Mouse (Mus musculus) right cerebral cortex, postnatal 36 days (tissue): ENCODE measurements at regions not wholly inside any gene's neighbourhood (a gene's known extent, or its start where the extent isn't known, plus 50 kb on each side); places are given as distances from the start of the nearest gene placed in this dataset.
A peak's percentile ranks its signal among the peaks of the same experiment; 100 is the strongest.

ENCODE experiments used
- DNase-seq, 2 experiments: peaks; one replicate each; pipeline ENCODE4 v3.0.0; 2022; ENCODE audit warnings: low spot score in 2 of 2, mixed read lengths in 1 of 2

DNA sequence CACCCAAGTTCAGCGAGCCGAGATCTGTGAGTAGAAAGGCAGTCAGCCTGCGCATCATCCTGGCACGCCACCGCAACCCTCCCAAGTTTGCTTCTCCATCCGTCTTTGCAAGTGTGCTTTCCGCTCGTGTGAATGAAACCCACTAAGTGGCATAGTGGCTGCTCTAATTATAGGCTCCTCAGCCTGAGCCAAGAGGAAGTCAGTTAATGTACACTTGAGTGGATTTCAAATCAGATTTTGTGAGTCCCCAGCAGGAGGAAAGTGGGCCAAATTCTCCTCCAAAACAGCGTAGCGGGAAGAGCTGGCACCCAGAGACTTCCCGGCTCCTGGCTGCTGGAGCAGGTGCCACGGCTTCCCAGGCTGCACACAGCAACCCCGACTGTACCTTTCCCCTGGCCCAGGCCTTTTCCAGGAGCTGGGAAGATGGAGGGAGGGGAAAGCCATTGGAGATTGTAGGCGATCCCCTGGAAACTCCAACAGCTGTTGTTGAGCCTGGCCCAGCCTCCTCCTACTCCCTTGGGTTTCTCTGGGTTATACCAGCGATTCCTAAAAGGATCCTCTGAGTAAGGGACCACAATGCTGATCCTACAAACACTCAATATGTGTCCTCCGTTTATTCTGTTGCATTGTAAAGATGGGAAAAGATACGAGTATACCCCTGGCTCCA is 158.3 kb downstream of the Cryba4 start:
- peak; percentile 60 to 81 for DNase-seq

DNA sequence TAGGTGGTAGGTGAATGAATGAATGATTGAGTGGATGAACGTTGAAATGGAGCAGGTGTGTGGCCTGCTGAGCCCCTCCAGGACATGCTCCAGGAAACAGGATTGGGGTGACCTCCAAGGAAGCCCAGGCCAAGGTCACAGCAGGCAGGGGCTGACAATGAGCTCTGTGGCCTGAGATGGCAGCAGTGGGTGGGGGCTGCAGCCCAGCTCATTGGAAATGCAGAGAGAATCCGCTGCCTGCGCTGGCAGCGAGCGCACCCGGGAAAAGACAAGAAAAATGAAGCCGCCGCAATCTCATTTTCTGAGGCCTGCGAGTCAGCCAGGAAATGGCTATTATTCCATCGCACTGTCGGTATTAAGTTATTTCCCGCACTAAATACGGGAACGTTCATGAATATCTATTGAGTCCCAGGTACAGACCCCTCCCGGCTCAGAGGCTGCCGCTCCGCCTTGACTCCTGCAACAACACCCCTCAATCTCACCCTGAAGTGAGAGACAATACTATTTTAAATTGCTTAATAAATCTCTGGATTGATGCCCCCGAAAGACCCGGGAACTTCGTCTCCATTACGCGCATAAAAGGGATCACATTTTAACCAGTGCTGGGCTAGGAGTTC is 153.7 kb downstream of the Cryba4 start:
- no peak for DNase-seq

DNA sequence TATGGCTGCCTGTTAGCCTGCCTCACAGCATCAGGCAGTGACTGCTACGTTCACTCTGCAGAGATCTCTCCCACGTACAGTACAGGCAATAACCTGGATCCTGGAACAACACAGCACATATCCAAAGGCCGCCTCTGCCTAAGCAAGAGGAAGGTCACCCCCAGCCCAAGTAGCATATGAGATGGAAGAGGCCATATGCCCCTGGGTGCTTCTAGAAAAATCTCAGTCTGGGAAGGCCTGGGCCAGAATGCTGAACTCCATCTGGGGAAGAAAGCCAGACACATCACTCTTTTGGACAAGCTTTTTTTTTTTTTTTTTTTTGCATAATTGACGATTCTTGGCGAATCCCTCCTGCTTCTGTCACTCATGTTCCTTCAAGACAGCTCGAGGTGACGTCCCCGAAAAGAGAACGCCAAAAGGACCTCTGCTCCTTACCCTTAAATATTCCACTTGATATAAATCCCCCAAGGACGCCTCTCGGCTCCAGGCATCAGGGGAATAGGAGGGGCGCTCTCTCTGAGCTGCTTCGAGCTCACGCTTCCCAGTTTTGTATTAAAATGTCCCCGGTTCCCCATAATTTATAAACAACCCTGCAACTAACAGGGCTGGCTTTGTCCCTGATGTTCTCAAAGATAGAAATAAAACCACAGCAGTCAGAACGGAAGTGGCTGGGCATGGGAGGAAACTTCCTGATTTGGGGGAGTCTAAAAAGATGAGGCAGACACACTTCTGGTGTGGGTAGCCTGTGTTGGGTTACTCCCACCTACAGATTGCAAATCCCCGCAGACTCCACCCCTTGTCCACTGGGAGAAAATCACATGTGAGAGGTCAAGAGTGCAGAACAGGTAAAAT is 150.4 kb downstream of the Cryba4 start:
- DNase-seq, result no peak

DNA sequence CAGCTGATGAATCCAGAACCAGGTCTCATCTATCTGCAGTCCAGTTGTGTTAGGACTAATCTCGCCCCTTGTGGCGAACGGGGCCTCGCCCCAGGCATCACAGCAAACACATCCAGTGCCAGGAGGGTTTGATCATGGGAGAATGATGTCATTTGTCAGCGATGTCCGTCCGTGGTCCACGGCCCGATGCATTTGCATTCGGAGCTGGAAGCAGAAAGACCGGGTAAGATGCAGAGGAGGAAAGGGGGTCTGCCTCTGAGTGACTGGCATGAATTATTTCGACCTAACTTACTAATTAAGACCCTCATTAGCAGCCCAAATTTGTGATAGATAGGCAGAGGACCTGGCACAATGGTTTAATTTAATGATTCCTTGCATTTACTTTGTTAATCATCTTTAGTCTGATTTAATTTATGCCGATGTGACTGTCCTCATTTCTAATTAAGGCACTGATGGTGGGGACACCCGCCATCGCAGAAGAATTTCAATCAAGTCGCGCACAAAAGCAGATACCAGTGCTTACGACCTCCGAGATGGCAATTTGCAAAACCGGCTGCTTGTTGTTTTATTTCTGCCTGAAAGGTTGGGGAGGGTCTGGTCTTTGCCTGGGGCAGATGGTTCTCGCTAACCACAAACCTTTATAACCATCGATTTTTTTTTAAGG is 141.9 kb downstream of the Cryba4 start:
- DNase-seq, result peak; percentile 9 to 15

DNA sequence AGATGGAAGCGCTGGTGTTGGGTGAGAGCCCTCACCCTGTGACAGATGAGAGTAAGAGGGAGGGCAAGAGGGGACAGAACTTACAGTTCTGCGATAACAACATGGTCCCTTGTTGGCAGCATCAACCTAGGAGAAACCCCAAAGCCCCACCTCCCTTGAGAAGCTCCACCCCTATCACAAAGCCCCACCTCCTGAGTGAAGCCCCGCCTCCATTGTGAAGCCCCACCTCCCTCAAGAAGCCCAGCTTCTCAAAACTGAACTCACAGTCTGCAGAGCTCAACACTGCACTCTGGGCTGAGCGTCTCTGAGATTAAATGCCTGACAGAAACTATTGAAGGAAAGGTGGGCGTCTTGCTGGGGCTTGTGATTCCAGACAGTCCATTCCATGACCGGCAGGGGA is 131.6 kb downstream of the Cryba4 start:
- no peak for DNase-seq

DNA sequence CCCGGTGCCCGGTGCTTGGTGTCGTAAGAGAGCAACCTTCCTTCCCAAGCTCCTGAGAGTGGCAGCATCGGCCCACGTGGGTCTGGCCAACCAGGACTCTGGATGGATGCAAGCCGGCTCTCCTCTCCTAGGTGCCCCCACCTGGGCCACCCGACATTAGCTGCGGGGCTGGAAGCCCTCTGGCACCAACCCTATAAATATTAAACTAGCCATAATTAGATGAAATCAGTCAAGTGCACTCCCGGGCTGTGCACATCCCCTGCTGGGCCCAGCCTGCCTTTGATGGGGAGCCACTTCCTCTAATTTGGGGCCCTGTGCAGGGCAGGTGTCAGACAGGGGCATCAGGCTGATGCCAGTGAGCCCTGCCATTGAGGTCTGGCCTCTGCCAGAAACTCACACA is 130.8 kb downstream of the Cryba4 start:
- no peak for DNase-seq

DNA sequence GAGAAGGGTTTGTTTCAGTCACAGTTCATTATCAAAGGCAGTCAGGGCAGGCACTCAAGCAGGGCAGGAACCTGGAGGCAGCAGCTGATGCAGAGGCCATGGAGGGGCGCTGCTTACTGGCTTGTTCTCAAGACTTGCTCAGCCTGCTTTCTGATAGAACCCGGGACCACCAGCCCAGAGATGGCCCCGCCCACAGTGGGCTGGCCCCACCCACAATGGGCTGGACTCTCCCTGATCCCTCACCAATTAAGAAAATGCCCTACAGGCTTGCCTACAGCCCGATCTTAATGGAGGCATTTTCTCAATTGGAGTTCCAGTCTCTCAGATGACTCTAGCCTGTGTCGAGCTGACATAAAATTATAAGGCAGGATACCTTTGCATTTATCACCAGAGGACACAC is 129.7 kb downstream of the Cryba4 start:
- DNase-seq, result no peak

DNA sequence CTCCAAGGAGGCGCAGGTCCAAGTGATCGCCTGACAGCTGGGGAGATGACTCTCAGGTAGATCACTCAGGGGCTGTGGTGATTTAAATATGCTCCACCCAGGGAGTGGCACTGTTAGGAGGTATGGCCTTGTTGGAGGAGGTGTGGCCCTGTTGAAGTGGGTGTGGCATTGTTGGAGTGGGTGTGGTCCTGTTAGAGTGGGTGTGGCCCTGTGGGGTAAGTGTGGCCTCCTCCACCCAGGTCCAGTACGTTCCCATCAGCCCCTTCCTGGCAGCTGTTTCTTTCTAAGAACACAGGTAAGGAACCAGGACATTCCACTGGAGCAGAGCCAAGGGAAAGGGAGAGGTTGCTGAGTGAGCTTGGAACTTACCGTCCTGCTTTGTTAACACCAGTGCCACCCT is 125.1 kb downstream of the Cryba4 start:
- no peak for DNase-seq

DNA sequence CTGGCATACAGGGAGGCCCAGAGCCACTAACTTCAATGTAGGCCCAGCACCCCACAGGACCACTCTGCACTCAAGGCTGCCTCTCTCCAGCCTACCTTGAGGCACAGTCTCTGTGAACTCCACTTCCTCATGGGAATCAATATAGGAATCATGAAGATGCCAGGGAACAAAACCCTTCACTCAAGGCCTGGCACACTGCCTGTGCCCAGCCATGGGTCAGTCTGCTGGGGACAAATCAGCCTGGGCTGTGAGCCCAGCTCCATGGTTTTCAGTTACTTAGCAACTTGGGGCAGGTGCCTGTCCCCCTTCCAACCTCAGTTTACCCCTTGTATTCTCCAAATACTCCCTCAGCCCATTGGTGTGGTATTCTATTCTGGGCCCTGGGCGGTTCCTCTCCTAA is 119.6 kb downstream of the Cryba4 start:
- DNase-seq, result no peak

DNA sequence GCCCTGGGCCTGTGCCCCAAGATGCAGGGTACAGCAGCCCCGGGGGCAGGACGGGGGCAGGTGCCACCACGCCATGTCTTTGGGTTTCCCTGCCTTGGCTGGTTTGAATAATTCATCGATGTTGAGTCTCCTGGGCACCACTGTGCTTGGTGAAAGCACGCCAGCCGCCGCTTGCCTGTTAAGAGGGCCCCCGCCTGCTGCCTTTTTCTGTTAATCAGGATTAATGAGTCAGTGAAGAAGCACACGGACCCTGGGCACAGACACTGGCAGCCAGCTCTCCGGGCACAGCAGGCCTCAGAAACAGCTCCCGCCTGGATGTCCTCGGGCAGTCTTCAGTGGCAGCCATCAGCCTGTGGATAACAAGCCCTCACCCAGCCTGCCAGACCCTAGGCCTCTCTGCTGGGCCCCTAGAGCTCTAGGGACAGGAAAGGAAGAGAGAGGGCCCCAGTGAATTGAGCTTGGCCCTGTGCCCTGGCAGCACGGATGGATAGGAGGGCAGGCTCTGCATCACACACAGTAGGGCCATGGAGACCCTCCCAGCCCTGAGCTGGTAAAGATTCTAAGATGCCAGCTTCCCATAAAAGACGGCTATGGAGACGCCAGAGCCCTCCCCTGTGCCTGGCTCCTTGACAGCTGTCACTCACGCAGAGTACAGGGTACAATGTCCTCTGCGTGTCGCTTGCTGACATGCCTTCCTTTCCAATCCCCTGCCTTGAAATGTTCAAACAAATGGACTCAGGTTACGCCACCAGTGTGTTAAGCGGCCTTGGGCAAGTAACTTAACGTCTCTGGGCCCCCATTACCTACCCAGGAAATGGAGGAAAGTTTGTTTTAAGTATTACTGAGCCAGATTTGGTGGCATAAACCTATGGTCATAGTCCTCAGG is 118.4 kb downstream of the Cryba4 start:
- peak; percentile 38 to 41 for DNase-seq

DNA sequence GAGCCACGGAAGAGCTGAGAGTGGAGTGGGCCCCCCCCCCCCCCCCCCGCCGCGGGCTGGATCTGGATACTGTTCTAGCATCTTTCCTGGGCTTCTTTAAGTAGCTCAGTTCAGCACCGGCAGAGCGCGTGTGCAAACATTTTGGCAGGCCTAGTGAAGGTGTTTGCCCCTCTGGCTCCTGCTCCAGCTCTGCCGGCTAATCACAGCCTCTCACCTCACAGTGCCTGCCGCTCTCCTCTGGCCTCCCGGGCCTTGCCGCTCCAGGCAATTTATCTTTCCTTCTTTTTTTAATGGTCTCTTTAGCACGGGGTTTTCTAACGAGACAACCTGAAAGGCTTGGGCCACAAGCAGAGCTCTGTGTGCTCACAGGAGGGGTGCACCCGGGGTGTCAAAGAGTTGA is 115.7 kb downstream of the Cryba4 start:
- DNase-seq, result no peak

DNA sequence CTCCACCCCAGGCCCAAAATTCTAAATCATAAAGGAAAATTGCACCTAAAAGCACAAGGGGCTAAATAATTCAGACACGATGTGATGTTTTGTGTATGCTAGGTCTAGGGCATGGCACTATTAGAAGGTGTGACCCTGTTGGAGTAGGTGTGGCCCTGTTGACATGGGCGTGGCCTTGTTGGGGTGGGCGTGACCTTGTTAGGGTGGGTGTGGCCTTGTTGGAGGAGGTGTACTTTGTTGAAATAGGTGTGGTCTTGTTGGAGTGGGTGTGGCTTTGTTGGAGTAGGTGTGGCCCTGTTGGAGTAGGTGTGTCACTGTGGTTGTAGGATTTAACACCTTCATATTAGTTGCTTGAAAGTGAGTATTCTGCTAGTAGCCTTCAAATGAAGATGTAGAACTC is 114.1 kb downstream of the Cryba4 start:
- DNase-seq, result no peak

DNA sequence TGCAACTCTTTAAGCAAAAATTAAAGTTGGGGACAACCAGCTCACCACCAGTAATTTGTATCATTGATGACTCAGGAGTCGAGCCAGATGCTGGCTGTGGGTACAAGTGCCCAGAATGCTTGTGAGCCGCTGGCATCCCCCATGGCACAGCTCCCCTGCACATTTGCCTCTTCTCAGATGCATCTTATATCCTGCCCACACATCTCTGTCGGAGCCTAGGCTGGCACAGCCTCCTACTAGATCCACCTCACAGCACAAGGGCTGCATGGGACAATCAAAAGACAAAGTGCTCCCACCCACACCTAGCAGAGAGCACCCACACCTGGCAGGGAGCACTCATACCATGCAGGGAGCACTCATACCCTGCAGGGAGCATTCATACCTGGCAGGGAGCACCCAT is 109.6 kb downstream of the Cryba4 start:
- peak; percentile 65 to 66 for DNase-seq

DNA sequence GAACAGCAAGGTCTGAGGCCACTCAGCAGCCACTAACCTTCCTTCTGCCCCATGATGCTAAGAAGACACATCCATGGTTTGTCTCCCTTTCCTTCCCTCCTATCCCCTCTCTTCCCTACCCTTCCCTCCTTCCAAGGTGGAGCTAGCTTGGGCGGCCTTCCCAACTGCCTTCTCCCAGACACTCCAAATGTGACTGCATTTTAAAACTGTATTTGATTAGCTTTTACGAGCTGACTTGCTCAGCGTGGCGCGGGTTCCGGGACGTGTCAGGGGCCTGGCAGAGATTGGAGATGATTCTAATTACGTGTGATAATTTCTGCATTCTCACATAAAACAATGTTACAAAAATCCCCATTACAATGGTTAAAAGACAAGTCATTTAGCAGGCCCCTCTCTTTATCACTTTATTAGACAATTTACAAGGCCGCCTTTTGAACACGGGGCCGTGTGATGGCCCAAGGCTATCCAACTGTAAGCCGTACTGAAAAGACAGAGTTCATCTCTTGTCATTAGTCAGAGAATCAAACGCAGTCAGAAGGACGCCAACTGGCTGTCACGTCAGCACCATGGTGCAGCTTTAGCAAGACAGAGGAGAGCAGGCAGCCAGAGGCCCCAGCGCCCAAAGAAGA is 108.2 kb downstream of the Cryba4 start:
- no peak for DNase-seq

DNA sequence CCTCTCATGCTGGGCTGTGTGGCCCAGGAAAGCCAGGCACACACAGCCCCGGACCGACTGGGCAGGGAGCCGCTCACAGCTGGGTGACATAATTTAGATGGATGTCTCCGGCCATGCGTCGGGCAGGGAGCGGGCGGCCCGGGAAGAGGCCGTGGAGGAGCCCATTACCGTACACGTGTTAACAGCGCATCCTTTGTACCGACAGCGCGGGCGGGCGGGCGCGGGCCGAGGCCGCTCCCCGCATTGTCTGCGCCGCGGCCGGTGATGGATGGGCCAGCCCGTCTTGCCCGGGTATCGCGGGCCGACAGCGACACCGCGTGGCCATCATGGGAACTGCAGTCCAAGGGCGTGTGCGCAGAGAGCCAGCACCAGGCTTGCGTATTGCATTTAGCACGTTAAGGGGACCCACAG is 98.6 kb downstream of the Cryba4 start:
- peak; percentile 38 to 75 for DNase-seq

DNA sequence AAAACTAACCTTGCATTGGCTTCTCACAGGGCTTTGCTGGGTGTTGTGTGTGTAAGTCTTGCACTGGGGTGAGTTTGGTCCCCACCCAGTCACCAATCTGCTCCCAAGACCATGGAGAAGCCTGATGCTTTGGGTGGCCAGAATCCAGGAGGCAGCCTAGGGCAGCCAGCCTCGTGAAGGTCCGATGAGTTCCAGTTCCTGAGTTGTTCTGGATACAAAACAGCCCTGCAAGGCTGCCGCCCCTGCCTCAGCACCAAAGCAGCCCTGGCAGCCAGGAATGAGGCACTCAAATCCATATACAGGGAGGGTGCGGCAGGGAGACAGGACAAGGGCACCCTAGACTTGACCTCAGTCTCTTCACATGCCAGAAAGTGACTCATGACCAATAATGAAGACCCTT is 97.7 kb downstream of the Cryba4 start:
- no peak for DNase-seq

DNA sequence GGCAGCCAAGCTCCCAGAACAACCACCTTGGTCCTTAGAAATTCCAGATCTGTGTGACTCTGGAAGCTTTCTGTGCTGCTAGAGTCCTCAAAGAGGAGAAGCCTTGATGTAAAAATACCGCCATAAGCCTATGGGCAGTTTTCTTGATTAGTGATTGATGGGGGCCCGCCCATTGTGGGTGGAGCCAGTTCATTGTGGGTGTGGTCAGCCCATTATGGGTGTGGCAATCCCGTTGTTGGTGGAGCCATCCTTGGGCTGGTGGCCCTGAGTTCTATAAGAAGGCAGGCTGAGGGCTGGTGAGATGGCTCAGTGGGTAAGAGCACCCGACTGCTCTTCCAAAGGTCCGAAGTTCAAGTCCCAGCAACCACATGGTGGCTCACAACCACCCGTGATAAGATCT is 97.3 kb downstream of the Cryba4 start:
- no peak for DNase-seq

DNA sequence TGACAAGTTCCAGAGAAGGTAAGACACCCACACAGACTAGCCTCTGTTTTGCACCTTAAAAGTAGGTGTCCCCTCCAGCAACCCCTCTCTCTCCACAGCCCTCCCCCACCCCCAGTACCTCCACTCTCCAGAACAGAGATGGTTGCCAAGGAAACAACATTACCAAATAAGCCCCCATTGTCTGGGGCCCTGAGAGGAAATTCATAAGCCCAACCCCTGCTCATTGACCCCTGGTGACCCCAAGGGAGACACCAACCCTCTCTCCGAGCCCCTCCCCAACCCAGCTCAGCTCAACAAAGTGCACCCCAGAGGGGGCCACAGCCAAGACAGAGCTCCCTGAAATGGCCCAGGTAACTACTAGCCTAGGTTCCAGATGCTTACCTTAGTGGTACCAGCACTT is 96.3 kb downstream of the Cryba4 start:
- DNase-seq, result no peak

DNA sequence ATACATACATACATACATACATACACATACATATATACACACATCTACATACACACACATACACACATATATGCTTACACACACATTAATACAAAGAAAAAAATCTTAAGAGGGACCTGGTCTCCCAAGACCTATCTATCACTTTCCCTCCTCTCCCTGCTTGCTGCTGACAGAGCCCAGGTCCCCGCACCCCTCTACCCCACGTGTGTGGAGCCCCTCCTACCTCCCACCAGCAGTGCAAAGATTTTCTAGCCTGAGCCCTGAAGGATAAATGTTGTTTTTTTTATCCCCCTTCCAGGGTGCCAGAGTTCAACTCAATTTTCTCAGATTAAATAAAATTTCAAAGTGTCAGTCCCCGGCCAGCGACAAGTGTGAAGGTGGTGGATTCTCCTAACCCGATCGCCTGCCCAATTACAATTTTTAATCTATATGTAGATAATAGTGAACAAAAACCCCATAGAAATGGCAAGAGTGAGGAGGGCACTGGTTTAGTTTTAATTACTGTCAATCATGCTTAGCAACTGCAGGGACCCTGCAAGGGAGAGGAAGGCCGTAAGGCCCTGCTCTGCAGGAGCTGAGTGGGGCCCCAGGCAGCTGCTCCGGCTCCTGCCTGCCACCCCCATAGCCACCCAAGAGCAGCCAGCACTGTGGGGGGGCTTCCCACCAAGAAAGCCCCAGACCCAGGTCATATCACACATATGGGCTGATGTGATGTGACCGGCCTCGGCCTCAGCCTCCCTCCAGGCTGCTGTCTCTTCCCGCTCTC is 85.7 kb downstream of the Cryba4 start:
- no peak for DNase-seq

DNA sequence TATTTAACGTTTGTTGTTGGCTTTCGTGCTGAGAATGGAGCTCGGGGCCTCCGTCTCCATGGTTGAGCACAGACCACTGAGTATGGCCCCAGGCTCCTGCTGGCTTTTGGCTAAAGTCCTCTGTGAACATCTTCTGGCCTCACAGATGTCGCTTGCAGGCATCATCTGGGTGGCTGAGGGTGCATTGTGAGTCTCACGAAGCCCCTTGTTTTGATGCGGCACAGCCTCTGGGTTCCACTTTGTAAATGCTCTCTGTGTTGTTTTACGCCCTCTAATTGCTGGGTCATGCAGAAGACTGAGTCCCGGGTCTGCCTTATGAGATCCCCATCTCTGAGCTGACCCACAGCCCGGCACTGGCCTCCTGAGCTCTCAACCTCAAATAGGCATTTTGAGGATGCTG is 84.5 kb downstream of the Cryba4 start:
- no peak for DNase-seq
